Mouse (Mus musculus) gonadal fat pad, adult 2 months (tissue): ENCODE measurements around the gene Otx2. TPM values are rescaled to one million over a fixed set of nuclear protein-coding genes. Genes with fewer than 3 reads are reported as not detected.
"Not testable (repeated sequence)": the region's sequence is repeated elsewhere in the genome, so short reads cannot be mapped to it uniquely, and the experiment has no call there.

ENCODE experiments used
- DNase-seq: peaks from one replicate; pipeline ENCODE4 v3.0.0-alpha.2; 2012; ENCODE audit warnings: low read depth
- polyA plus RNA-seq: library from polyadenylated mRNA; depleted of rRNA; stranded (reverse); fragments of >200 nt; gene quantifications from 2 replicates; pipeline ENCODE4 v1.2.3, GENCODE M21; 2012; rRNA removed

Otx2 gene
- polyA plus RNA-seq, 1 experiment, result not detected

- DNase-seq, result no peak
Measured at GRCm38 (mm10) chr14:48653676-48654510, 19.7 kb downstream of the Otx2 start.

DNA sequence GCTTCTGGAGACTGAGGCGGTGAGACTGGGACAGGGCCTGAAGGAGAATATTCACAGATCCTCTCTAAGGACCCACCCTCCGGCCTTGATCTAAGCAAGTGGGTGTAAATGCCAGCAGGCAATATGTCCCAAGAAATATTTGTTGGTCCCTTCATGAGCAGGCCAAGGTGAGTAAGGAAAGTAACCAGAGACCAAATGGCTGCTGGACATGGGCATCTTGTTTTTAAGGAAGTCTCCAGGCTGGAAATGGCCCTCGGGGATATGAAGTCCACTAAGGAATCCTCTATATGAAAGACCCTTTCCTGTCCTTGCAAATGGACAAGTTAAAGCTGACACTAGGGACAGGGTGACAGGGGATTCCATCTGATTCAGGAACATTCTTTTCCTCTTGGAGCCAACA is 20.5 kb downstream of the Otx2 start:
- DNase-seq, result no peak

- DNase-seq, result no peak
Measured at GRCm38 (mm10) chr14:48652256-48652655, 21.4 kb downstream of the Otx2 start.

DNA sequence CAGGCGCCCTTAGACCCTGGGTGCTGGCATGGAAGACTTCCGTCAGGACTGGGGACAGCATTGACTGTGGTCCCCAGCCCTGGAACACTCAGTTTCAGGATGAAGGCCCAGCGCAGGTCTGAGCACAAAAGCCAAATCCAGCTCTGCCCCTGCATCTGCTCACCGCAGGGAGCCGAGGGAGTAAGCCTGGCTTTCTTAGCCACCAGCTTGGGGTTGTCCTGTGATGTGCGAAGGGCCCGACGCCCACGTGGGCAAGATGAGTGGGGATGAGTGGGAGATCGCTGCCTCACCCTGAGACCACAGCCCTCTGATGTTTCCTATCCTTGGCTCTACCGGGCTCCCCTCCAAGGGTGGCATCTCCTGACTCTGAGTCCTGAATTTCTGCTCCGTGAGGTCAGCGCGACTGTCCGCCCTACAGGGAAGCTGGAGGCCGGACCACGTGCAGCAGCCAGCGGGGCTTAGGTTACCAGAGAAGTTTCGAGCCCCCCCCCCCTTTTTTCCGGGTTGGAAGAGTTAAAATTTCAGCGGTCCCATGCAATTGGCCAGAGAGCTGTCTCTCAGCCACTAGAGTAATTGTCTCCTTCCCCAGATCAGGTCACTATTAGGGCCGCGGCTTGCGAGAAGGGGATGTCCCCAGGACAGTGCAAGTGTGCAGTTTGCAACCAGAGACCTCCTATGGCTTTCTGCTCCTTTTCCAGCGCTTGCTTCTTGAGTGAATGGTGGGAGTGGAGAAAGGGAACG is 22.0 kb downstream of the Otx2 start:
- no peak for DNase-seq

DNA sequence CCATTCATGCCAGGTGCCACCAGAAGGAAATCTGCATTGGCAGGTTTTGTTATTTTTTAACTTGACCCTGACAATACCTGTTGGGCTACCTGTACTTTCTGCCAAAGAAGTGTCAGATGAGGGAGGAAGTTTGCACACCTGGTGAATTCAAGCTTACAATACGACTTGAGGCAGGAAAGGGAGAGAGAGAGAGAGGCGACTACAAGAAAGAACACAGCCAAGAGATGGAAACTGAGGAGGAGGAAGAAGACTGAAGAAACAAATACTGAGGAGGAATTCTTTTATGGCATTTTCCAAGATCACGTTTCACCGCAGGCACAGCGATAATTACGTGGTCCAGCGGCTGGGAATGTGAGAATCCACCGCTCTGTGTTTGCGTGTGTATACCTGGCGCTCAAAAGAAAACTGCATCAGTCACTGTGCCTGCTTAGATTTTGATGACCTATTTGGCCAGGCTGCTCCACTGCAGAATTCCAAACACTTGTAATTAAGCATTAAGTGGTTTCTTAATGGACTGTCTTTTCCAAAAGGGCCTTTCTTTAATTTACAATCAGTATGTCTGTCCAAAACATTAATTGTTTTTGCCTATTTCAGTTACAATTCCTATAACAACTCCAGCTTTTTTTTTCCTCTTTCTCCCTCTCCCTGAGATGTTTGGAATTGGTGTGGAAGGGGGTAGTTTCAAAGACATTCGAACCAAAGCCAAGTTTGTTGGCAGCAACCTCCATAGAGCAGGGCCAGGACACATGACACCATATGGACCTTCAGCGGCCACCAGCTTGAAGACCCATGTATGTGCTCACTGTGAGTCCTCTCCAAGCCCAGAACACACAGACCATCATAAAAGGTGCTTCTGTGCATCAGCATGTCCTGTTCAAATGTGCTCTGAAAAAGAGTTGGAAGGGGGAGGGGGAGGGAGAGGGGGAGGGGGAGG is 31.9 kb downstream of the Otx2 start:
- no peak for DNase-seq

- no peak for DNase-seq
Measured at GRCm38 (mm10) chr14:48633141-48633540, 40.5 kb downstream of the Otx2 start.

- DNase-seq, result no peak
Measured at GRCm38 (mm10) chr14:48632335-48632734, 41.3 kb downstream of the Otx2 start.

- DNase-seq, result no peak
Measured at GRCm38 (mm10) chr14:48631486-48631885, 42.1 kb downstream of the Otx2 start.

DNA sequence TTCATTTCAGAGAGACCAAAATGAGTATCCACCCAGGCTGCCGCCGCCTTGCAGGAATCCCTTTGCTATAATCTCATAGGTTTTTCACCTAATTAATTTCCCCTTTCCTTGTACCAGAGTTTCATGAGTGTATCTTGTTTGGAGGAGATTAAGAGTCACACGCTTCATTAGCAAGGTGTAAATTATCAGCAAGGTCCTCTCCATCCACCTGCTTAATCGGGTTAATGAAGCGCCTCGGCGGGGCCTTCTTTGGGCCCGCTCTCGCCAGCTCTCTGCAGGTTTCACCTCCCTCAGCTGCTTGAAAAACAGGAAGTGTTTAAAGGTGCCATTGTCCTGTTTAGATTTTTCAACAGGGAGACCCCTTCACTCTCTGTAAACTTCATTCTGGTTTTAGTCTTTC is 44.2 kb downstream of the Otx2 start:
- DNase-seq, result no peak

DNA sequence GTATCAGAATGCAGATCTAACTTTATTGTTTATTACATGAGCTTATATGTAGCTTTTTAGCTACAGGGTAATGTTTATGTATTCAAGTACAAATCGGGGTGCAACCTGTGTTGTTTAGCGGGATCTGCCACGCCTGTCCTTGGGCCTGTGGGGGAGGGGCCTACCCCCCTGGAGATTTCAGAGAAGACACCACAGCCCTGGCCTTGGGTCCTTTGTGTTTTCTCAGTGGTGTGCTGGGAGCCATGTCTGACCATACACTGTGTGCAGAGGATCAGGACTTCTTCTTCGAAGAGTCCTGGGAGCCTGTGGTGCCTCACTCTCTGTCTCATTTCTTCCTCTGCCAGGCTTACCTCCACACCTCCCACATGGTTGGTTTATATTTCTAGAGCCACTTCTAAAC is 47.3 kb downstream of the Otx2 start:
- no peak for DNase-seq

DNA sequence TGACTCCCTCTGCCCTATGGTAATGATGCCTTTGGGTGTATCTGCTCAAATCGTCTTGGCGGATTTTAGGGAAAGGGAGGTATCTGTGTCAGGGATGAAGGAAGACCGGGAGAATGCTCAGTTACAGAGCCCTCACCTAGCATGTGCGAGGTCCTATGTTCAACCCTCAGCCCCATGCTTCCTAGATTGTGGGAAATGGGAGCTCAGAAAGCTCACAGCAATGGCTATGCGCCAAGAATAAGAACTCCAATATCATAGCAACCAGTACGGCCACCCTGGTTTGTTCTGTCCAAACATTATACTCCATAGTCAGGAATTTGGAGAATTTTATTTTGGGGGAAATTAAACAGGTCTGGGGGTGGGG is 48.3 kb downstream of the Otx2 start:
- DNase-seq, result no peak

DNA sequence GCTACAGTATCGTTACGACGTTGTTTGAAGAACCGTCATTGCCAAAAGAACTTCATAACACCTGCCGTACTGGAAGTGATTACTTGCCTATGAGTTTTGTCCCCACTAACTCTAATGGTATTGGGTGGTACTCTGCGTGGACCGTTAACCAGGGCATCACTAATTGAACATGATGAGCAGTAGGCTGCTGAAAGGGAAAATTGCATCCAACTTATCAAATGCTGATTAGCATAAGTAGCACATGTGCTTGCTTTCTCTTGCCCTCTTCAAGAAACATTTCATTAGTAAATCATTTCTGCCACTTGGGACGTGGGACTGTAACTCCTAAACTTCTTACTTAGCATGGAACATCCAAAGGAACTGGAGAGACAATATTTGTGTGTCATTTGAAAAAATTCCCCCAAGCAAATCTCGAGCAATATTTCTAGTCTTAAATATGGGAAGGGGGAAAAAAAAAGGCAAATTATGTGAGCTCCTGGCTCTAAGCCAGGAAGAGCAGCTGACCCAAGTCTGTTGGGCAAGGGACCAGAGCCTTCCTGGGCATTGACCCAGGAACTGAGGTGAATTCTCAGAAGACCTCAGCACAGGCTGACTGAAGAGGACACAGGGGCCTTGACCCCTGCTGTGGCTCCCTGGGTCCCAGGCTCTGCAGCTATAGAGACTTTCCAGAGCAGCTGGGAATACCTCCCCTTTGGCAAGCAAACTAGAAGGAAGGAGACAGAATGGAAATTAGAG is 48.9 kb downstream of the Otx2 start:
- no peak for DNase-seq

DNA sequence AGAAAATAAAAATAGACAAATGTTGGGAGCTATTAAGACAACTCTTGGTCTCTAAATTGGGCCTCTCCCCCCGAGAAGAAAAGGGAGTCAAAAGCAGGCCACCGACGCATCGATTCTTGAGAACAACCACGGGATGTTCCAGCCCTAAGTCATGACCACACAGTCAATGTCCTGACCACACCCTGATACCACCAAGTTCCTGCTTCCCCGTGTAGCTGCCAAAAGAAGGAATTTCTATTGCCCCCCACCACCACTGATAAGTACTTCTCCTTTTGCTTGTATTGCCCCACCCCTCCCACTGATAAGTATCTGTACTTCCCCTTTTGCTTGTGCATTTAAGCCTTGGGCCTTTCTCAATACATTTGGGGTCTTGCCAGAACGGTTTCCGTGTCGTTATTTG is 50.9 kb downstream of the Otx2 start:
- not testable (repeated sequence) for DNase-seq

GRCm38 (mm10) chr14:48616361-48616760 is 57.3 kb downstream of the Otx2 start:
- DNase-seq, result no peak

DNA sequence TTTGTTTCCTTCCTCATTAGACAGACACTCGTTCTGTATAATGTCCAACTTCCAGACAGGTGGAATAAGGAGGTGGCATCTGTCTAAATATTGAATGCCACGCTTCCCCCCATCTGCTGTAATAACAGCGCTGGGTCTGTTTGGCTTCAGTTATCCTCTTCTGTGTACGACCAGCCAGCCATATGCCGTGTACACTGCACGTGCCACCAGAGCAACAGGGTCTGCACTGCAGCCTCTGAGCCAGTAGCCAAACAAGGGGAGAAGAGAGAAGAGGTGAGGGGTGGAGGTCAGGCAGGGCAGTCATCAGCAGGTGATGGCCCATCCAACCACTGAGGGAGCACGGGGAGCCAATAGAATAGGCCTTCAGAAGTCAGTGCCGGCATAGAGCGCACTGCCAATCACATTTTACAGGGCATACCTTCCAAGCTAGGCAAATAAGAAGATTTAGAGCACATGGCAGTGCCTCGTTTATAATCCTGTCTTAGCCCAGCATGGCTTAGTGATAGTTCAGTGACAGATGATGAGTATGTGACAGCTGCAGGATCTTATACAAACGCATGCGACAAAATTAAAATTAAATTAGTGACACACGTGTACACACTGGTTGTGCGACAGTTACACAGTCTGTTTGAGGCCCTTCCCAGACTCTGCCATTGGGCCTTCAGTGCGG is 64.8 kb downstream of the Otx2 start:
- no peak for DNase-seq

Other genes with a start within 250 kb of the Otx2 start
- gene Tmem260, start 227.7 kb downstream of the Otx2 start, polyA plus RNA-seq, result 12.4 and 17.9 TPM in 2 replicates